Mouse (Mus musculus) left cerebral cortex, postnatal 14 days (tissue): ENCODE measurements around the gene Ret. TPM values are rescaled to one million over a fixed set of nuclear protein-coding genes. Genes with fewer than 3 reads are reported as not detected.

ENCODE experiments used
- DNase-seq, 2 experiments: peaks; one replicate each; pipeline ENCODE4 v3.0.0; 2021 to 2022; ENCODE audit warnings: low spot score in 2 of 2, mixed read lengths in 1 of 2
- intact Hi-C: fragments of 180-260 bp; cut with DNase I; formaldehyde crosslinking; loops from one replicate; pipeline ENCODE4 v1.15.1; 2025
- total RNA-seq, 2 experiments: library from RNA; stranded (reverse); gene quantifications; 2 replicates each; pipeline ENCODE4 v1.2.3; 2021

Gene Ret
- total RNA-seq, 2 experiments from 2014 or later = 6.3 TPM

DNA sequence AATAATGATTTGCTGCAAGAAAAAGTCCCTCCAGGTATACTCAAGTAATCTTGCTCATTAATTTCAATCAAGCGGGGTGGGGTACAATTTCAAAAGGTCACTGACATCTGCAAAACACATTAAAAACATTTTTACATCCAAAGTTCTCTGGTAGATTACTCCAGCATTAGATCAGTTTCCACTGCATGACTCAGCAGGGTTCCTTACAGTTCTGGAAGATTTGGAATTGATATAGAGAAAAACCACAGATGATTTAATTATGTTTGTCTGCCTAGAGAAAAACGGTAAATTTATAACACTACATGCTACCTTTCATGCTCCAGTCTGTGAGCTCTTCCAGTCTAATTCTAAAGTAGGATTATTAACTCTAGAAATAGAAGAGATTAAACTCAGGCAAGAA lies 67.5 kb downstream of the Ret start:
- intact Hi-C loops = no loop called here
- DNase-seq = no peak

DNA sequence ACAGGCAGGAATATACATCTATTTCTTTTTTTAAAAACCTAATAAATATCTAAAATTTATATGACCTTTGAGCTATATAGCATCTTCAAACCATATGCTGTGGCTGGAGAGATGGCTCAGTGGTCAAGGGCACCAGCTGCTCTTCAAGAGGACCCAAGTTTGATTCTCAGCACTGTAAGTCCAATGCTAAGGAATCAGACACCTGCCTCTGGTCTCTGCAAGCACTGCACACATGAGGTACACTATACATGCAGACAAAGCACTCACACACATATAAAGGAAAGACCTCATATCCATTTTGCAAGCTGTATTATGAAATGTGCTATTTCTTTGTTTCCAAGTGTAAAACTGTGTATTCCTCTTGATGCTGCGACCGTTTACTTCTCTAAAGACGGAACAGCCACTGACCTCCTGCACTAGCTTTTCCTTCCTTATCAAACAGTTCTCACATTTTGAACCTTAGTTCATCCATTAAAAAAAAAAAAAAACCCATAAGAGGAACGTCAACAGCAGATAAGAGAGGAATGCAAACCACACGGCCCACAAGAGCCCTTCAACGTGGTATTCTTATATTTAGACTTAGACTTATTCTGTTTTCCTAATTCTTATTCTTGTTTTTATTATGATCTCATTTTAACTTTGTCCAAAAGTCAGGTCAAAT lies 69.6 kb downstream of the Ret start:
- intact Hi-C loops = no loop called here
- DNase-seq = no peak

DNA sequence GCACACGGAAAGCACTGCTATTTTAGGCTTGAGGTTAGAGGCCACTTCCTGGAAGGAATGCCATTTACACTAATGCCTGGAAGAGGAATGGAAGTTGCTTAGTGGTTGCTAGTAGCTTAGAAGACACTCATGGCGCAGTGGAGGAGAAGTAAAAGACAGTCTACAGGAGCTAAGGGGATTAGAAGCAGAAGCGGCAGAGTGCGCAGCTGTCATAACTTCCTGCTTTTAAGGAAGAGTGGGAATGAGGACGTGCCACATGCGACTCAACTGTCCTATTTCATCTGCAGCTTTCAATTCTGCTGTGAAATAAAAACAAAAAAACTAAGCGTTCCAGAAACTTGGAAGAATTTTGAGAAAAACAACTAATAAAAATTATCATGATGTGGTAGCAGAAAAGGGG lies 70.3 kb downstream of the Ret start:
- intact Hi-C loops = no loop called here
- DNase-seq = no peak

DNA sequence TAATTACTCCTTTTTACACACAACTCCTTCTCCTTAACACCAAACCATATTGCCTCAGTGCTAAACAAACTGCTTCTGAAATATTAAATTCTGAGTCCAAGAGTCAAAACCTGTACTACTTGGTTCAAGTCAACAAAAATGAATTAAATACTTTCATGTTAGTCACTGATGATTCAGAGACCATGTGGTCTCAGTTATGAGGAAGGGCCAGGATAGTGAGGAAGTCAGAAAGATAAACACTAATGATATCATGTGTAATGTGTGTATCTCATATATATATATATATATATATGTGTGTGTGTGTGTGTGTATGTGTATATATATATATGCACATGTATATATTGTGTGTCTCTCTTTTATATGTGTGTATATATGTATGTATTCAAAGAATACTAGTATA lies 70.9 kb downstream of the Ret start:
- intact Hi-C loops = no loop called here
- DNase-seq = no peak

- intact Hi-C loops = no loop called here
- DNase-seq = no peak
These were observed 74.8 kb downstream of the Ret start for GRCm38 (mm10) chr6:118122767-118123166.

GRCm38 (mm10) chr6:118111810-118112209 lies 85.7 kb downstream of the Ret start:
- intact Hi-C loops = no loop called here
- no peak for DNase-seq

Other genes starting within 250 kb of the Ret start
- 100 to 1,000 TPM; 121 to 129 TPM for gene Rasgef1a, start 186.3 kb downstream of the Ret start, total RNA-seq
- gene Csgalnact2, start 58.6 kb downstream of the Ret start, total RNA-seq = 10 to 100 TPM; 11.5 to 12.8 TPM
- gene Bms1, start 221.8 kb upstream of the Ret start, total RNA-seq = 10 to 100 TPM; 25.2 to 28.0 TPM